Mouse (Mus musculus): ENCODE measurements at regions not wholly inside any gene's neighbourhood (a gene's known extent, or its start where the extent isn't known, plus 50 kb on each side); places are given as distances from the start of the nearest gene placed in this dataset.

- DNase-seq (ENCODE audit: low read depth), result no peak
These were observed 292.2 kb upstream of the Large1 start for GRCm38 (mm10) chr8:73645582-73645981.

- no peak for DNase-seq (ENCODE audit: low read depth)
These were observed 273.5 kb upstream of the Large1 start for GRCm38 (mm10) chr8:73626798-73627197.

DNA sequence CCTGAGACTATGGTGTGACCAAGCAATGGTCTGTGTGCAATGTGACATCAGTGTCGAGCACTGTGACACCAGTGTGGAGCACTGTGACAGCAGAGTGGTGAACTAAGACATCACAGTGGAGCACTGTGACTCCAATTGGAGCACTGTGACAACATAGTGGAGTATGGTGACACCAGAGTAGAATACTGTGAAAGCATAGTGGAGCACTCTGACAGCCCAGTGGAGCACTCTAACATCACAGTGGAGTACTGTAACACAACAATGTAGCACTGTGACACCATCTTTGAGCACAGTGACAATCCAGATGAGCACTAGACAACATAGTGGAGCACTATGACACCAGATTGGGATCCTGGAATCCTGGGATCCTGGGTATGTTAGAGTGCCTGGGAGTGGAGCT is 265.6 kb upstream of the Large1 start:
- DNase-seq (ENCODE audit: low read depth), result no peak

DNA sequence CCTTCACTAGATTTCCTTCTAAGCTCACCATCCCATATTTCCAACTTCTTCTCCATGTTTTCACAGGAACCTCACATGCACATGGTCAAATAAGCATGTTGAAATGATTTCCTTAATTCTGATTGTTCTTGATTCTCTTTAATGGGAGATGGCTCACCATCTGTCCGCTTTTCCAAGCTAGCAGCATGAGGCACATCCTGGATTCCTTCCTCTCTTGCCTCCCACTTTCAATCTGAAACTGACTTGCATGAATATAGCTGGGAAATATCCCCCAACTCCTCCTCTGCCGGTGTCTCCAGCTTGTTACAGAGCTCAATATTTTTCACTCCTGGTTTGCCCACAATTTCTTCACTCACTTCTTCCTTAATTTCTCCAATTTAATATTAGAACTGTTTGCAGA is 261.3 kb upstream of the Large1 start:
- DNase-seq (ENCODE audit: low read depth), result no peak

GRCm38 (mm10) chr8:73614106-73614505 is 260.8 kb upstream of the Large1 start:
- DNase-seq (ENCODE audit: low read depth), result no peak

GRCm38 (mm10) chr8:73611583-73611982 is 258.2 kb upstream of the Large1 start:
- no peak for DNase-seq (ENCODE audit: low read depth)

- peak; percentile 4 for DNase-seq (ENCODE audit: low read depth)
These were observed 217.3 kb upstream of the Large1 start for GRCm38 (mm10) chr8:73570599-73570998.

DNA sequence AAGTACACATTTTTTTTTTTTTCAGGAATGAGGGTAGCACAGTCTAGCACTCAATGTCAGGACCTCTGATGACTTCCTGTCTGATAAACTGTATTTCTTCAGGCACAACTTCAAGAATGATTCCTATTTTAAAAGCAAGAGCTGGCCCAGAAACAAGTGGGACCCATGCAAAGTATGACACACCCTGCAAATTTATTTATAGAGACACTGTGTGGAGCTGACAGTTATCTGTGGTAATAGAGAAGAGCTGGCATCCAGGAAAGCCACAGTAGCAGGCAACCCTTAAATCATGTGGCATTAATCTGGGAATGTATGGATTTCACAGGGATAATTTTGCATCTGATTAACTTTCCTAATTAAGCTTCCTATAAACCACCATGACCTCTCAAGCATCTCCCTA is 216.6 kb upstream of the Large1 start:
- DNase-seq (ENCODE audit: low read depth), result no peak

Measured in fibroblast of lung, adult 2 months (primary cell).